Mouse (Mus musculus) spleen, embryonic (tissue): ENCODE data around the gene Cdh5.

Source experiments
- CTCF ChIA-PET: fragments of 350-600 bp; sonication (Branson Sonifier 250); formaldehyde crosslinking; loops from one replicate; lab custom pipeline; 2022; lab: Charles Lee

The Cdh5 gene

DNA sequence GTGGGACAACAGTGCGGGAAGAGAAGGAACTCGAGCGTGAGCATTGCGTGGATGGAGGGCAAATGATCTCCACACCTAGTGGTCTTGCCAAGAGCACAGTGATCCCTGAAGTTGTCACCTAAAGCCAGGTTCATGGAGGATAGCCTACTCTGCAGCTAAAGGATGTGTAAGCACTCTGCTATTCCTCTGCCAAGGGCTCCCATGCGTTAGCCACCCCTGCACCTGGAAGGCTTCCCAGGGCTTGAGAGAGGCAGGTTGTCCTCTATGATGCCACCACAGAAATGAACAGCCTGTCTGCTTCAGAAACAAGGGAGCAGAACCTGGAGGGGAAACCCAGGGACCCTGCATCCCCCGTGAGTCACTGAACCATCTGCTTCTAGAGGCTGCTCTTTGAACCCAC, 86.2 kb downstream of the Cdh5 start:
- CTCF ChIA-PET, result no interaction called here

DNA sequence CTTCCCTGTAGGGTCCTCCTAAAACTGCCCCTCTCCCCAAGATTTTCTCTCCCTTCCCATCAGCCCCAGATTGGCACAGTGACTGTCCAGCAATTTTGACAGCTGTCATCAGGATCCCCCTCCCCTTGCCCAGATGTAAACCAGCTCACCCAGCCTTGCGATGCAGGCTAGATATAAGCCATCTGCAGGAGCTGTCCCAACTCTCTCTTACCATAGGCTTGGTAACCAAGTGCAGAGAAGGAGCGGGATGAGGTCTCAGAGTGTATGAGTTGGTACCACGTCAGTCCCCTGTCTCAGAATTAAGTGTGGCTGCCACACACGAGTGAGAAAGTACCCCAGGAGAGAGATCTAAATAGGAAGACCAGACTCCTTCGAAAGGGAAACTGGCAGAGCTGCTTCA, 87.0 kb downstream of the Cdh5 start:
- CTCF ChIA-PET, result no interaction called here

DNA sequence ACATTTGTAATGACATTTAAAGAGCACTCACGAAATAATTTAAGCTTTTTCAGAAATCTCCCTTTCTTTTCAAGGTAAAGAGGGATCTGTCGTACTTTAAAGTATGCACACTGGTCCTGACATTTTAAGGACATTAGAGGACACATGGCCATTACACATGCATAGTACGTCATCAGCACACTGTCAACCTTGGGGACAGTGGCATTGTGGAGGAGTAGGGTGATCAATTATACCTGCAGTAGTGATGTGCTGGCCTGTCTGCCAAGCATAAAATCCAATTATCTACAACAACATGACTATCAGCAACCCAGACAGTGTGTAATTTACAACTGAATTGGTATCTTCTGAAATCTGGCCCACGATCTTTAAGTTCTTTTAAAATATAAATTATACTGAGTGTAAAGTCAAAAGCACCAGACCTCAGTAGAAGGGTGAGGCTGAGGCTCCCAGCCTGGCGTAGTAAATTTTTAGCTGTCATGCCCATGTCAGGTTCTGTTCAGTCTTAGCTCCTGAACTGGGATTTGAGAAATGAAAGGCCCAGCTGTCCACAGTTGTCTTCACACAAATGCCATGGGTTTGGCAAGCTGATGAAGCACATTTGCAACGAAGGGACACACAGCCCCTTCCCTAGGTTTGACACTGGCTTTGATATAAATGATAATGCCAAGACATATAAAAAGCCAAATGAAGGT, 89.5 kb downstream of the Cdh5 start:
- CTCF ChIA-PET, result no interaction called here

DNA sequence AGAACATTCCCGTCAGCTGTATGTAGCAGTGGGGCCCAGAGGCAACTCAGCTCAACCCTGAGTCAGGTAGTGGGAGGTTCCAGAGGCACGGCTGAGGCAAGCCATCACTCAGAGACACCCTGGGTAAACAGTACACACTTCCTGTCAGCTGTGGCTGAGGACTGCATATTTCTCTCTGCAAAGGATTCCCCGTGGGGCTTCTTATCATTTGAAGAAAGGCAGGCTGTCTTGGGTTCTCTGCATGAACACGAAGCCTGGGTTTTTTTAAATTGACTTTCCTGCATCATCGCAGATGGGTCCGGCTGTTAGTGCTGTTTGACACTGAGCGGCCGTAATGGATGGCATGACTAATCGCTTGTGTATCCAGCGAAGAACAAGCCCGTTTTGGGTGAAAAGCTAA, 90.1 kb downstream of the Cdh5 start:
- CTCF ChIA-PET, result no interaction called here
